ENCODE assay signal across 16 mouse cellular contexts in the genomic region with DNA sequence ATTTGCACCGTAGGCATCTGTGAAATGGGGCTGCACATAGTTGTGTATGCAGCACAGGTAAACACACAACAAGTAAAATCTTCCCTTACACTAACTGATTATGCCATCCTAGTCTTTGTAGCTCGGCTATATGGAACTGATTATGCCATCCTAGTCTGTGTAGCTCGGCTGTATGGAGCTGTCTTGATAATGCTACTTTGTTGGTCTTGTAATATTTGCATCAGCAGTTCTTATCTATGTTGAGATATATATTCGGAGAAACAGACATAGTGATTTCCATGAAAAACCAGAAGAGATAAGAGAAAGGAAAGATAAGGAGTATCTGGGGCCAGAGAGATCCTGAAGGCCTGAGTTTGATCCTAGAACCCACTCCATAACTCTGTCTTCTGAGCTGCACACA.
"Had no signal": no experiment of that assay in that cellular context is flagged by ENCODE, and none has a peak within 500 bp of the region (broad histone marks: within the 10 kb centered on the region; RNA-seq: fewer than 3 reads in every experiment).

No protein-coding gene starts in this region.

- H3K9ac ChIP-seq: lung, embryonic 14.5 days; midbrain, embryonic 13.5 days; midbrain, embryonic 15.5 days; neural tube, embryonic 12.5 days; stomach, embryonic 15.5 days had no signal

- H3K27me3 ChIP-seq: megakaryocyte, embryonic 14.5 days; midbrain, embryonic 15.5 days; stomach, embryonic 15.5 days had no signal

- H3K27ac ChIP-seq: macrophage; midbrain, embryonic 13.5 days; midbrain, embryonic 15.5 days; neural tube, embryonic 12.5 days; stomach, embryonic 15.5 days; stomach, postnatal 0 days had no signal

- H3K4me3 ChIP-seq: megakaryocyte, embryonic 14.5 days; midbrain, embryonic 13.5 days; midbrain, embryonic 15.5 days; neural tube, embryonic 12.5 days; stomach, embryonic 15.5 days had no signal

- H3K4me2 ChIP-seq: lung, embryonic 14.5 days; midbrain, embryonic 11.5 days; midbrain, embryonic 13.5 days; midbrain, embryonic 15.5 days; neural tube, embryonic 12.5 days; stomach, embryonic 15.5 days had no signal

- ATAC-seq: midbrain, embryonic 13.5 days; midbrain, embryonic 15.5 days had no signal

- H3K36me3 ChIP-seq: midbrain, embryonic 13.5 days; midbrain, embryonic 15.5 days; neural tube, embryonic 12.5 days had no signal

- H3K9me3 ChIP-seq: megakaryocyte, embryonic 14.5 days; midbrain, embryonic 13.5 days; midbrain, embryonic 15.5 days; neural tube, embryonic 12.5 days; stomach, embryonic 15.5 days had no signal

- DNase-seq: lung, adult 18-20 months; lung, embryonic 14.5 days; lung, postnatal 14 days; lung, postnatal 36 days; right cerebral cortex, postnatal 14 days; thymus, adult 2 months; thymus, postnatal 25 days; thymus, postnatal 4 days had no signal

- H3K4me1 ChIP-seq: megakaryocyte, embryonic 14.5 days; midbrain, embryonic 13.5 days; midbrain, embryonic 15.5 days; neural tube, embryonic 12.5 days; stomach, embryonic 15.5 days had no signal
